Mouse (Mus musculus): Measurements from ENCODE around the gene Fbxl8. TPM values are rescaled to one million over a fixed set of nuclear protein-coding genes. Genes with fewer than 3 reads are reported as not detected.

Fbxl8 gene
- polyA plus RNA-seq, 1 experiment from 2014 or later: 0.72 TPM

MicroRNA genes within 50 kb of the gene (microRNA counts, 519-probe panel; counts per million panel counts)
- 4,161 counts per million, percentile 28 among the panel's probes with 10 or more counts for microRNA mmu-miR-328

Small RNAs within 50 kb of the gene (microRNA-seq; reads per million reads assigned to microRNA genes)
- gene Gm27320 (not detected), gene Mir328 (412 reads per million, percentile 71 among the genes with 10 or more reads in this experiment)

Other genes with a start within 250 kb of the Fbxl8 start
- gene Ces3a, start 216.0 kb upstream of the Fbxl8 start, polyA plus RNA-seq (2014; fragmentation: Nextera tagmentation; extraction: Ambion mirVana): not detected in 2 replicates
- gene Ces3b, start 180.9 kb upstream of the Fbxl8 start, polyA plus RNA-seq (2014; fragmentation: Nextera tagmentation; extraction: Ambion mirVana): not detected in 2 replicates
- not detected in 2 replicates for gene Ces4a, start 132.8 kb upstream of the Fbxl8 start, polyA plus RNA-seq (2014; fragmentation: Nextera tagmentation; extraction: Ambion mirVana)
- 25.7 and 34.7 TPM in 2 replicates for gene Cbfb, start 94.0 kb upstream of the Fbxl8 start, polyA plus RNA-seq (2014; fragmentation: Nextera tagmentation; extraction: Ambion mirVana)
- gene D230025D16Rik, start 39.5 kb upstream of the Fbxl8 start, polyA plus RNA-seq (2014; fragmentation: Nextera tagmentation; extraction: Ambion mirVana): 38.7 and 39.9 TPM in 2 replicates
- gene B3gnt9, start 9.5 kb upstream of the Fbxl8 start, polyA plus RNA-seq (2014; fragmentation: Nextera tagmentation; extraction: Ambion mirVana): 3.2 and 5.6 TPM in 2 replicates
- 13.5 and 15.0 TPM in 2 replicates for gene Tradd, start within 50 bp of the Fbxl8 start, polyA plus RNA-seq (2014; fragmentation: Nextera tagmentation; extraction: Ambion mirVana)
- gene Hsf4, start 5.2 kb downstream of the Fbxl8 start, polyA plus RNA-seq (2014; fragmentation: Nextera tagmentation; extraction: Ambion mirVana): 0.14 and 0.35 TPM in 2 replicates
- 3.0 and 4.2 TPM in 2 replicates for gene Nol3, start 11.5 kb downstream of the Fbxl8 start, polyA plus RNA-seq (2014; fragmentation: Nextera tagmentation; extraction: Ambion mirVana)
- gene 4931428F04Rik, start 25.2 kb downstream of the Fbxl8 start, polyA plus RNA-seq (2014; fragmentation: Nextera tagmentation; extraction: Ambion mirVana): 65.7 and 98.8 TPM in 2 replicates
- 8.6 and 13.1 TPM in 2 replicates for gene Exoc3l, start 31.5 kb downstream of the Fbxl8 start, polyA plus RNA-seq (2014; fragmentation: Nextera tagmentation; extraction: Ambion mirVana)
- 43.9 and 51.7 TPM in 2 replicates for gene E2f4, start 33.0 kb downstream of the Fbxl8 start, polyA plus RNA-seq (2014; fragmentation: Nextera tagmentation; extraction: Ambion mirVana)
- gene Elmo3, start 41.0 kb downstream of the Fbxl8 start, polyA plus RNA-seq (2014; fragmentation: Nextera tagmentation; extraction: Ambion mirVana): 0.55 and 1.1 TPM in 2 replicates
- gene Lrrc29, start 61.6 kb downstream of the Fbxl8 start, polyA plus RNA-seq (2014; fragmentation: Nextera tagmentation; extraction: Ambion mirVana): 0.72 and 0.86 TPM in 2 replicates
- 122 and 149 TPM in 2 replicates for gene Tmem208, start 61.7 kb downstream of the Fbxl8 start, polyA plus RNA-seq (2014; fragmentation: Nextera tagmentation; extraction: Ambion mirVana)
- gene Fhod1, start 83.3 kb downstream of the Fbxl8 start, polyA plus RNA-seq (2014; fragmentation: Nextera tagmentation; extraction: Ambion mirVana): 0.59 and 0.84 TPM in 2 replicates
- gene Slc9a5, start 84.2 kb downstream of the Fbxl8 start, polyA plus RNA-seq (2014; fragmentation: Nextera tagmentation; extraction: Ambion mirVana): 8.3 and 10.2 TPM in 2 replicates
- gene Plekhg4, start 108.6 kb downstream of the Fbxl8 start, polyA plus RNA-seq (2014; fragmentation: Nextera tagmentation; extraction: Ambion mirVana): 1.4 and 3.0 TPM in 2 replicates
- not detected in 2 replicates for gene Kctd19, start 148.9 kb downstream of the Fbxl8 start, polyA plus RNA-seq (2014; fragmentation: Nextera tagmentation; extraction: Ambion mirVana)
- 1.5 and 1.7 TPM in 2 replicates for gene Lrrc36, start 148.9 kb downstream of the Fbxl8 start, polyA plus RNA-seq (2014; fragmentation: Nextera tagmentation; extraction: Ambion mirVana)
- gene Tppp3, start 206.9 kb downstream of the Fbxl8 start, polyA plus RNA-seq (2014; fragmentation: Nextera tagmentation; extraction: Ambion mirVana): 91.3 and 108 TPM in 2 replicates
- 25.2 and 26.4 TPM in 2 replicates for gene Zdhhc1, start 232.3 kb downstream of the Fbxl8 start, polyA plus RNA-seq (2014; fragmentation: Nextera tagmentation; extraction: Ambion mirVana)